Mouse (Mus musculus) adrenal gland, adult 8-10 months (tissue): ENCODE results near the gene St6galnac3. TPM values are rescaled to one million over a fixed set of nuclear protein-coding genes. Genes with fewer than 3 reads are reported as not detected.

Experiments used
- DNase-seq: peaks from one replicate; pipeline ENCODE4 v3.0.0; 2022
- total RNA-seq, 4 experiments: library from RNA; stranded (reverse); gene quantifications; 2 replicates each; pipeline ENCODE4 v1.2.4; 2022

Gene St6galnac3
- total RNA-seq, 4 experiments from 2014 or later = 7.7 to 25.4 (median 16.9) TPM

DNA sequence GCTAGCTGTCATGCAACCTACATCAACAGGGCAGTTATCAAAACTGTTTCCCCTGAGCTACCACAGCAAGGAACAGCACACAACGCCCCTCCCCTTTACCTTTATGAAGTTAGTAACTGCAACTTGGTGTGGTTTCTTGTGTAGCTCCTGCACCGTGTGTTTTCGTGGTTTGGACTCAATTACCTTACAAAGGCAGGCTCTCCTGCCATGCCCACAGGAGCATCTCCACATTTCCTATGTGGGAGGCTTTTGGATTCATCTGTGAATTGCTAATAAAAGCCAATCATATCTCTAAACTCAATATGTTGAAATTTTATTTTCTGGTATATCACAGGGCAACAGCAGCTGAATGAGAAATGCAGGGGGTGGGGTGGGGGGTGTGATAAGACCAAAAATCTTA lies 144.8 kb downstream of the St6galnac3 start:
- DNase-seq = no peak

- DNase-seq = no peak
These were observed 147.7 kb downstream of the St6galnac3 start for GRCm38 (mm10) chr3:153577286-153577685.

DNA sequence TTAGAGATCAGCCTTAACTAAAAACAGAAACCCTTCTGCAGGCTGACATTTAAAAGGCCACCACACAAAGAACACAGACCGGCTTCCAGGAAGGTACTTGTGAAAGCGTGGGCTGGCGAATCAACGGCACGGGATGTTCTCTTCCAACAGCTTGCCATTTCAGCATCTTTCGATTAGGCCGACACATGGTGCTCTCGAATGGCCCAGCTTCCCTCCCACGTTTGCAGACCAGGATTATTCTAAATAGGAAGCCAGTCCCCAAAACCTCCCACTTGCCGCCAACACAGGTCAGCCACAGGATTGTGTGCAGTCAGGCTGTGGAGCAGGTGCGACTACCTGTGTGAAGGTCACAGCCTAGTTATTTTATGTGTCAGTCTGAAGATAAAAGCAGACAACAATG lies 153.8 kb downstream of the St6galnac3 start:
- DNase-seq = no peak

GRCm38 (mm10) chr3:153568815-153569214 lies 156.2 kb downstream of the St6galnac3 start:
- DNase-seq = no peak

DNA sequence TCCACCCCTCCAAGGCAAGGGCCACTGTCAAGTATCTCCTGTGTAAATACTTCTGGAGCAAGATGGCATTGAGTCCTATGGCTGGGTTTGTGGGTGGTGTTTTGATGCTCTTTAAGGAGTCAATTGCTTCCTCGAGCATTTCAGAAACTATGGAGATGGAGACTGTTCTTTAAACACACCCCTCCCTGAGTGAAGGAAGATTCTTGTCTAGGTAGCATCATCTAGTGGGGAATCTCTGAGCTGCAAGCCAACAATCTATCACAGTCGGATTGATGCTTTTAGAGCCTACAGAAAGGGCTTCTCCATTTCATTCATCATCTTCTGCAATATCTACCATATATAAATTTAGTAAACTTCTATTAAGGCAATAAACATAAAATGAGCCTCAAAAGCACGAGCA lies 157.1 kb downstream of the St6galnac3 start:
- DNase-seq = no peak

DNA sequence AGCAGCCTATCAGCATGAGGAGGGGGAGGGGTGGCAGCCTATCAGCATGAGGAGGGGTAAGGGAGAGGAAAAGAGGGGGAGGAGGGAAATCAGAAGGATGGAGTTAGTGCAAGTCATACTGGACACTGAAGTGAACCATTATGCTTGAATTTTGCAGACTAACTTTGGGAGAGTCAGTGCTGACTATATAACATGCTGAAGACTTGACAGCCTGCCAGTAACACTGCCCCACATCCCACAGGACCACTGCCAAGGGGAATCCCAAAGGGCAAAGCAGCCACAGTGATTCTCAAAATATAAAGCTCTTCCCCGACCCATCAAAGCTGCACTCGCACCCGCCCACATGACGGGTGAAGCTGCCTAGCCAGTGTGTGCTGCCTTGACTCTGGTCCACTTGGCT lies 157.5 kb downstream of the St6galnac3 start:
- DNase-seq = no peak

- no peak for DNase-seq
These were observed 158.9 kb downstream of the St6galnac3 start for GRCm38 (mm10) chr3:153566100-153566499.

GRCm38 (mm10) chr3:153560897-153561296 lies 164.1 kb downstream of the St6galnac3 start:
- DNase-seq = no peak

DNA sequence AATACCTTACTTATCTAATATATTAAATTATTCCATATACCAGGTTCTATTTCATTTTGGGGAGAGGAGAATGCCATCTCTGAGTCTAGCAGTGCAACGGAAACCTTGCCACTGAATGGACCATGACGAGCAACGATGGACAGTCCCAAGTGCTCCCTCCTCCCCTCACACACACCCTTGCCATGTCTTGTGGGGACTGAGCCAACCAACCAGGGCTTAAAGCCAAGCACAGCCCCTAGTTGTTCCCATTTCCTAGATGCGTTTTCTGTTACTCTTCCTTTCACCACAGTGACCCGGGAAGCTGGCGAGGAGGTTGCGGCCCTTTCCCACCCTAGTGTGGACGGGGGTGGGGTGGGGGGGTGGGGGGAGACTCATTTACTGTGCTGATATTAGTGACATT lies 165.4 kb downstream of the St6galnac3 start:
- no peak for DNase-seq

GRCm38 (mm10) chr3:153556621-153557020 lies 168.4 kb downstream of the St6galnac3 start:
- DNase-seq = no peak

GRCm38 (mm10) chr3:153553712-153554111 lies 171.3 kb downstream of the St6galnac3 start:
- no peak for DNase-seq

- no peak for DNase-seq
These were observed 171.7 kb downstream of the St6galnac3 start for GRCm38 (mm10) chr3:153553226-153553625.

GRCm38 (mm10) chr3:153546936-153547683 lies 177.9 kb downstream of the St6galnac3 start:
- DNase-seq = no peak

DNA sequence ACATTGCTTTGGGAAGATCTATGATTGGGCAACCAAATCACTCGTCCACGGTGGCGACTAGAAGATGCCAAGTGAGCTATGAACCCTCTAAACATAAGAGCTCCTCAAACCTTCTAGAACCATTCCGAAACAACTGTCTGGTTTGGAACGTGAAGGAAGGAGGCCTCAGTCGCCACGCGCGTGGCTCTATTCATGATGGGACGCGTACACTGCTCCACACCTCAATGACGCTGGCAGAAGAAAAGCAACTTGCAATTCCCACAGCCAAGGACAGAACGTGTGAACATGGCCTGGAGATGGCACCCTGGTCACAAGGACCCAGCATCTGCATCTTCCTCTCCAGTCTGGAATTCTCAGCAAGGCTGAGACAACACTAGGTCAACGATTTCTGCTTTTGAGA lies 185.1 kb downstream of the St6galnac3 start:
- DNase-seq = no peak

DNA sequence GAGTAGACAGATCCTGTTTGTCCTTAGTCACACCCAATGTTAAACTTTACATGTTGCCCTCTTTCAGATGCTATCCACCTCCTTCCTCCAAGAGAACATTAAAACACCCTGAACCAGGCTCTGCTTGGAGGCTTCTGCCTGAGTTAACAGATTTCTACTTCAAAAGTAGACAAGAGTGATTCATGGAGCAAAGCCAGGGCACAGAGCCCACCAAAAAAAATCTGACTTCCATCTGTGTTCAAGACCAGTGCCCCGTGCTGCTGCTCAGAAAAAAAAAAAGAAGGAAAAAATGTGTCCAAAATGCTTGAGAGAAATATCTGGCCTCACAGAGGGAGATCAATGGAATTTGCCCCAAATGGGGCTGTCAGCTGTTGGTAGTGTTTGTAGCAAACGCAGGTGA lies 186.6 kb downstream of the St6galnac3 start:
- no peak for DNase-seq

DNA sequence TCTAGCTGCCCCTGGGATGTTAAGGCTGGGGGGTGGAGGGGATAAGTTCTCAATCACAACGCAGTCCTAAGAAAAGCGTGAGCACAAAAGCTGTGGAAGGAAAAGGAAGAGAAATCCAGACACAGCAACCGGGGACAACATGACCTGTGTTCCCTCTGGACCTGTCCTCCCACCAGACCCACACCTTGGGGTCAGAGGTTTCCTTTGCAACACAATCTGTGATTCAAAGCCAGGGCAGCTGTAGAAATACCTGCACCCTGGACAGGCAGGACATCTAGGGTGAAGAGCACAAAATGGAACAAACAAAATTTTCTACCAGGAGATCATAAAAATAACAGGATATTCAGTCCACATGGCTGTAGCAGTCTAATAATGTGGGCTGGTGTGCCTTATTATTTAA lies 187.5 kb downstream of the St6galnac3 start:
- DNase-seq = no peak

GRCm38 (mm10) chr3:153536260-153536659 lies 188.7 kb downstream of the St6galnac3 start:
- no peak for DNase-seq

- no peak for DNase-seq
These were observed 195.8 kb downstream of the St6galnac3 start for GRCm38 (mm10) chr3:153529174-153529573.

DNA sequence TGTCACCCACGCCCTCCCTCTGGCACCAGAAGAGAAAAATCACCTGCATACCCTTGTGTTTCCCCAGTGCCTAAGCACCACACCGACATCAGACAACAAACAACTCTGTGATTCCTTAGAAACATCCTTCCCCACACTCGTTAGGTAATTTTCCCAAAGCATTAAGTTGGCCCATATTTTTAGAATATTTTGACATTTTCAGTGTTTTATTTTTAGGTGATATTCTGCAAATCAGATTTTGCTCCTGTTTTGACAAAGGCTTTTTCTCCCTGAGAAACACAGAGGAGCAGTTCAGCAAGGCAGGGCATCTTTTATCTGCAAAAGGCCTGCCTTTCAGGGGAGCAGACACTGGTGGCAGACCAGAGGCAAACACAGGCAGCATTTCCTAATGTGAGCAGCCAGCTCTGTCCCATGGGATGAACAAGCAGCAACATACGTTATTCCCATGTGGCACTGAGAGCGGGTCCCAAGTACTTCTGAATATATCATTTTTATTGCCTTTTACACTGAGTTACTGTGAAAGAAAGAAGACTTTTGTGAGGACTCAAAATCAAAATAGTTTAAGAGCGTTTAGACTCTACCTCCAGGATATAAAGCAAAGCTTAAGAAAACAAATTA lies 199.7 kb downstream of the St6galnac3 start:
- DNase-seq = no peak

GRCm38 (mm10) chr3:153516848-153517247 lies 208.1 kb downstream of the St6galnac3 start:
- no peak for DNase-seq

DNA sequence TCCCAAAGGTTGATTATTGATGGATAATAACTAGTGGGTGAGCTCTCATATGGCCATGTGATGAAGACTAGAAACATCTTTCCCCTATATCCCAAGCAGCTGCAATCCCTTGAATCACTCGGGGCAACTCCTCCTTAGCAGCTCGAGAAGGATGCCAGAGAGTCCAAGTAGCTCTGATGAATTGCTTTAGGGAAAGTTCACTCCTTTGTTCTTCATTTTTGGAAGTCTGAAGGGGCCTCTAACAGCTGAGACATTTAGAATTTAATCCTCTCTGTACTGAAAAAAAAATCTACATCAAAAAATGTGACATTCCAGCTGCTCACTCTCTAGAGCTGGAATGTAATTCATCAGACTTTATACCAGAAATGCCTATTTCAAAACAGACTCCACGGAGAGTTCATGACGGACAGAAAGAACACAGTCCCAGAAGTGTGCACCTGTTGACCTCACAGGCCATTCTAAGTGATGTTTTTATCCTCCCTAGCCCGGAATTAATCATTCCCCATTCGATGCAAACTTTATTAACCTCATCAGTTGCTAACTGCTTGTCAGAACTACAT lies 211.4 kb downstream of the St6galnac3 start:
- DNase-seq = no peak

- DNase-seq = no peak
These were observed 212.4 kb downstream of the St6galnac3 start for GRCm38 (mm10) chr3:153512545-153512944.

DNA sequence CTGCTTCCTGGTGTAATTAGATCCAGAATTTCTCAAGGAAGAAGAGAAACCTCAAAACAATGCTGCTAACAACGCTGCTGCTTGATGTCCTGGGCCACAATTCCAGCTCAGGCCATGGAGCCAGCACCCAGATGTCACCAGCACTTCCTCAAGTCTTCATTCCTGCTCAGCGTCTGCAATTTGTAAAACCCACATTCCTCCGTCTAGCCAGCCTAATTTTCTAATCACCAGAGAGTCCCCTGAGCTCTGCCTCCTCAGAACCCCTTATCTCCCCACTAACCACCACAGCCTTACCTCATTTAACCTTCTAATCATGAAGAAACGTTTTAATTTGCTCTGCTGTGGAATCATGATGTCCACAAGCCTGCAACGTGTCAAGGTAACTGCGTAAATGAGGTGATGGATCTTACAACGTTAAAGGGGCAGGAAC lies 213.8 kb downstream of the St6galnac3 start:
- DNase-seq = no peak
